Mouse (Mus musculus): ENCODE measurements around the gene Il17re. TPM values are rescaled to one million over a fixed set of nuclear protein-coding genes. Genes with fewer than 3 reads are reported as not detected.

Il17re gene
- total RNA-seq, 1 experiment from 2014 or later: 1.5 TPM

DNA sequence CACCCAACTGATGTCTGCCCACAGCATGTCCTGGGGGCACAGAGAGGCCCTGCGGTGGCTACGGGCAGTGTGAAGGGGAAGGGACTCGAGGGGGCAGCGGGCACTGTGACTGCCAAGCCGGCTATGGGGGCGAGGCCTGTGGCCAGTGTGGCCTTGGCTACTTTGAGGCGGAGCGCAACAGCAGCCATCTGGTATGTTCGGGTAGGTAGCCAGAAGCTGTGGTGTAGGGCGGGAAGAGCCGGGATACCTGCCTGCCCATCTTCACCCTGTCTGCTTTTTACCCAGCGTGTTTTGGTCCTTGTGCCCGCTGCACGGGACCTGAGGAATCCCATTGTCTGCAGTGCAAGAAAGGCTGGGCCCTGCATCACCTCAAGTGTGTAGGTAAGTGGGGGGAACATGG is 31.1 kb downstream of the Il17re start:
- DNase-seq: no peak

DNA sequence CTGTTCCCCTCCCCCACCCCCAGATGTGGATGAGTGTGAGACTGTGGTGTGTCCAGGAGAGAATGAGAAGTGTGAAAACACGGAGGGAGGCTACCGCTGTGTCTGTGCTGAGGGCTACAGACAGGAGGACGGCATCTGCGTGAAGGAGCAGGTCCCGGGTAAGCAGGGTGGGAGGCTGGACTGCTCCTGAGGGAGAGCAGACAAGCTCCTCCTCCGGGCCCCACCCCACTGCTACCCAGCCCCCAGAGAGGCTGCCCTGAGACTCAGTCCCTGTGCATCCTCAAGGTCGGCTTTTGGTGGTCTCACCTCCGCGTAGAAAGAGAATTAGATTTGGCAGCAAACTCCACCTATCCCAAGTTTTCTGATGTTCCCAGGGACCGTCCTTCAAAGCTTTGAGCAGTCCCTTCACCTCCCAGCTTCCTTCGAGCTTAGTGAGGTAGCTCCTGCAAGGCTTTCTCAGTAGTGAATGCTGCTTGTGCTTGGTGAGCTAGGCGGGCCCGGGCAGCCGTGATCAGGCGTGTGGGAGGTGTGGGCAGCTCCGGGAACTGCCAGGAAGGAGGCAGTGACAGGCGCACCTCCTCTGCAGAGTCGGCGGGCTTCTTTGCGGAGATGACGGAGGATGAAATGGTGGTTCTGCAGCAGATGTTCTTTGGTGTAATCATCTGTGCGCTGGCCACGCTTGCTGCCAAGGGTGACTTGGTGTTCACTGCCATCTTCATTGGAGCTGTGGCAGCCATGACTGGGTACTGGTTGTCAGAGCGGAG is 34.0 kb downstream of the Il17re start:
- DNase-seq: no peak

DNA sequence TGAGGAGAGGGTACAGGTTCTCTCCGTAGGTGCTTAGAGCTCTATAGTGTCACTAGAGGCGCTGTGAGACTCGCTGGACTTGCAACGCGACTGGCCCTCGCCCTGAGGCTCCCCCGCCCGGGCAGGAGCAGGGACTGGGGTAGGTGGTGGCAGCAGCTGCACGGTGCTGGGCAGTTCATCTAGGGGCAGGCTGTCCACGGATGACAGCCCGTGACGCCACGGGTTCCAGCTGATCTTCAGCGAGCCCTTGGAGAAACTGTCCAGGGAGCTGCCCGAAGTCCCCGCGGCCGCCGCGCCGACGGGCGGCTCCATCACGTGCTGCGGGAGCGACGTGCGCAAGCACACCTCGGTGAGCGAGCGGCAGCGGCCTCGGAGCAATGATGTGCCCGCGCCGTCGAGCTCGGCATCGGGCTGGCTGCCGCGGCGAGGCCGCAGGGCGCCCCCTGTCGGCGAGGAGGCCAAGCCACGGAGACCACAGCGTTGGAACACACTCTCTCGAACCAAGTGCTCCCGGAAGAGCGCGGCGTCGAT is 36.0 kb downstream of the Il17re start:
- peak; percentile 91 for DNase-seq

DNA sequence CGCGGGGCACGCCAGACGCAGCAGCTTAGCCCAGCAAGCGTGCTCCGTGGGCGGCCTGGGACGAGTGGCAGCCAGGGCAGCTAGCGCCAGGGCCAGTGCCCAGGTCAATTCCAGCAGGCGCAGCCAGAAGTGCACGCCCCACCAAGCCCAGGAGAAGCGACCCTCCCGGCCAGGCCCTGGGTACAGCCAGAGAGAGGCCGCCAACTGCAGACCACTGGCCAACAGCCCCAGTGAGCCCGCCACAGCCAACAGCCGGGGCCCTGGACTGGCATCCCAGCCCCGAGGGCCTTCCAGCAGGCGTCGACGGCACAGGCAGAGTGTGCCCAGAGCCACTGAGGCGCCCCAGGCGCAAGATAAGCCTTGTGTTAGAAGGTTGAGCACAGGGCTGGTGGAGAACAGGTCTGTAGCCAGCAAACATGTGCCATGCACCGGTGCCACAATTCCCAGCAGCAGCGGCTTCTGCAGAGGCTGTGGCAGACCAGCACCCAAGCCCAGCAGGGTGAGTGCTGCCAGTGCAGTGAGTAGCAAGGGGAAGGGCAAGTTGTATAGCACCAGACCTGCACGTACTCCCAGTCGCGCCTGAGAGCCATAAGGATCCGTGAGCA is 36.9 kb downstream of the Il17re start:
- peak; percentile 28 for DNase-seq

DNA sequence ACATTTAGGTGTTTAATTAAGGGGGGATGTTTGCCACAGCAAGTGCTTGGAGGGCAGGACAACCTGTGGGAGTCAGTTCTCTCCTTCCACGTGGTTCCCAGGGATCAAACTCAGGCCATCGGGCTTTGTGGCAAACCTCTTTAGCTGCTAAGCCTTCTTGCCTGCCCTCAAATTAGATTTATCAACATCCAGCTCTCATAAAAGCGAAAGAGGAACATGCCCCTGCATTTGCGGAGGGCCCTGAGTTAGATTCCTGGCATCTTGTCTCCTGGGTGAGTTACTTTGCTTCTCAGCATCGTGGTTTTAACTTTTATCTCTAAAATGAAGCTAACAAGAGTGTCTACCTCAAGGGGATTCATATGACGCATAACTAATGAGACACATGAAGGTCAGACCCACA is 41.1 kb downstream of the Il17re start:
- no peak for DNase-seq

DNA sequence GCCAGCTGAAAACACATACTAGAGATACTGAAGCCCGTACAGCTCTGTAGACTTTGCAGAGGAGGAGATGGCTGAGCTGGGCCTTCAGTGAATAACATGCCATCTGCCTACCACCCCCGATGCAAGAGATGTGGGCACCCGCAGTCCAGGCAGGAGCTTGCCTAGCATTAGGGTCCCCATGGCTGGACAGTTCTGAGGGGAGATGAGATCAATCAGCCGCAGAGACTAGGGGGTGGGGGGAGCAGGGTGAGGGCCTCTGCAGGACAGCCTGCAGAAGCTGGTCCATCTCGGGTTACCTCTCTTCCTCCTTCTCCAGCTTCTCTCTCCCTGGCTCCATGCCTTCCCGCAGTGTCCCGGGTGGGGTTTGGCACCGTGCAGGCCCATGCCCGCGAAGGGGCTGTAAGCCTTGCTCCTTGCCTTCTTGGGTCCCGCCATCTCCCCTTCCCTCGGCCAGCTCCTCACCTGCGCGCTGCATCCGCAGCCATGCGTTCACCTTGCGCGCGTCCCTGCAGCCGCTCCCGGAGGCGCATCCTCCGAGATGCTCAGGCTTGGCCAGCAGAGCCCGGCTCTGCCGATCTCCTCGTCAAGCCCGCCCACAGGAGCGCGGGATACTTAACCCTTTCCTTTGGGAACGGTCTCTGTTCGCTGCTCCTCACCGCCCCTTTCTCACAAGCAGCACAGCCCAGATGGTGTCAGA is 43.3 kb downstream of the Il17re start, which contains the start of gene Prrt3:
Gene Prrt3 (minus strand): TSS at position 544 of the 697 bp plus-strand sequence.
- peak; percentile 35 for DNase-seq

DNA sequence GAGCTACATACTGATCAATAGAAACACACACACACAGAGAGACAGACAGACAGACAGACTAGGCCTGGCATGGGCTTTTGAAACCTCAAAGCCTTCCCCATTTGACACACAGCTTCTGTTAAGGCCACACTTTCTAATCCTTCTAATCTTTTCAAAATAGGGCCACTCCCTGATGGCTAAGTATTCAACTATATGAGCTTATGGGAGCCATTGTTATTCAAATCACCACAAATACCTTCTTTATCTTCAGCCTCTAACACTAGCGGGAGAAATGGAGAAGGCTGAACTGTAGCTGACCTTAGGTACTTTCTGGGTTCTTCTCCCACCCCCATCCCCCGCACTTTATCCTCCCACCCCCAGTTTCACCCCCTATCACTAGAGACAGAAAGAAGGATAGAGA is 44.5 kb downstream of the Il17re start:
- DNase-seq: no peak

DNA sequence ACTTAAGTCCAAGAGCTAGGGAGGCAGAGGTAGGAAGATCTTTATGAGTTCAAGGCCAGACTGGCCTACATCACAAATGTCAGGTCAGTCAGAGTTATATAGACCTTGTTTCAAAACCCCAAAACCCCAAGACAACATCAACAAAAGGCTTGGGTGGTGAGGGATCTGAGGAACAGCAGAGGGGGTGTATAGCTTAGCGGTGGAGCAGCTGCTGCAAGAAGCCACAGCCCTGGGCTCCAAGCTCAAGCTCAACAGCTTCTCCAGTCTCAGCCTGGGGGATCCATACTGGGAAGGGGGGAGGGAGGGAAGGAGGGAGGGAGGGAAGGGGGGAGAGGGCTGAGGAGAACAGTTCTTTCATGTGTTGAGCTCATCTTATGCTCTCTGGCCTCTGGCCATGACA is 47.4 kb downstream of the Il17re start:
- no peak for DNase-seq

DNA sequence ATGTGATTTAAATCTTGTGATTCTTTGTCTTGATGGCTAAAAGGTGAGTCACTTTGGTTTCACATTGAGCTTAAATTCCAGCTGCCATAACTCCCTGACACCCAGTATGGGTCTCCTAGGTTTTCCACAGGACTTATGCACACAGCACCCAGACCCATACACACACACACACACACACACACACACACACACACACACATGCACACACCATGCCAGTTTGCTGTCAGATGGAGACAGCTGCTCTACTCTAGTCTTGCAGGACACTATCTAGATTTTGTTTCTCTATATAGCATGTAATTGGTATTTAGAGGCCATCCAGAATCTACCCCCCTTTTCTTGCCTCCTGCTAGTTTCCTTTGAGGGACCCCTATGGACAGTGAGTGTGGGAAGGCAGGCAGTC is 48.8 kb downstream of the Il17re start:
- no peak for DNase-seq

DNA sequence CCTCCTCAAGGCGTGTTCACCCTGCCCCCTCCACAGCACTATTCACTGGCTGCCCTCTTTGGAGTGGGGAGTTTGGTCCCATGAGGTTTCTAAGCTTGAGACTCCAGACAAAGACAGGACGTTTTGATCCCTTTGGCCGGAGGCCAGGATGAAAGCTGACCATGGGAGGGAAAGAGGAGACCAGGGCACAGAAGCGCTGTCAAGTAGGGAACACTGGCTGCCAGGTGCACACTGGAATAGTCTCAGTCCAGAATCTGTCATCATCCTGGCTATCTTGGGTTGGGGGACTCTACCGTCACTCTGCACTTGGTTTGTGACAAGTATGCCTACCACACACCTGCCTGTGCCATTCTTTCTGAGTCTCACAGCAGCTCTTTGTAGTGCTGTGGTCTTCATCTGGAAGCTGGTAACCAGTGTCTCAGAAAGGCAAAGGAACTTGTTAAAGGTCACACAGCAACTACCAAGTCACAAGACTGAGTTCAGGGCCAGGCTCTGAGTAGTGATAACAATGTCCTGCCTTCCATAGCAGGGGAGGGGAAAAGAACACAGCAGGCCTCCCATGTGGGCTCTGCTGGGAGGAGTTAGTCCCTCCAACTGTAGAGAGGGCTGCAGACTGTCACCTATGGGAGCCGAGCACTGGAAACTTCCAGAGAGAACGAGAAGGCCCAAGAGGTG is 50.1 kb downstream of the Il17re start:
- peak; percentile 67 for DNase-seq

DNA sequence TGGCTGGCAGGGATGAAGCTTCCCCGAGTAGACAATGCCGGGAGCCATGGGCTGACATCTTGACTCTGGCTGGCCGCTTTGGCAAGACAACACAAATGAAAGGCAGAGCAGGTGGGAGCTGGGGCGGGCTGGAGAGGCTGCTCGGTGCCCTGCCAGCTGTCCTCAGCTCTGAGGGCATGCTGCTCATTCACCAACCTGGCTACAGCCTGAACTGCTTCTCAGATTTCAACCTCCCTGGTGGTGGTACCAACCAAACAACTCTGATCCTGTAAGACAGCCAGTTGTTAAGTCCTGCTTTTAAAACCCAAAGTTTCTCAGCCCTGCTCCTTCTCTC is 50.6 kb downstream of the Il17re start:
- no peak for DNase-seq

DNA sequence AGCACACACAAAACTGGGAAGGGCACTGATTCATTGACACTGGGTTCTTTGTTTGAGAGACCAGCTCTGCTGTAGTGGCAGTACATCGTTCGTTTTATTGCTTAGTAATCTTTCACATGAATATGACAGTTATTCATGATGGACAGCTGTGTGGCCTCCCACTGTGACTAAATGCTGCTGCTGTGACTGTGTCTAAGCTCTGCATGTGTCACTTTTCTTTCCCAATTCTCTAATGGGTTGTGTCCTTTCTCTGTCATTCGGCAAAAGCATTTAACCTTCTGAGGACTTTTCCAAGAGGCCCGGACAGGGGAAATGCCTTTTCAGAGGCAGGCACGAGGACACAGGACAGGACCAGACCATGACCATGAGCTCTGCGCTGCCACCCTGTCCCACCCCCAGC is 55.7 kb downstream of the Il17re start:
- peak; percentile 35 for DNase-seq

DNA sequence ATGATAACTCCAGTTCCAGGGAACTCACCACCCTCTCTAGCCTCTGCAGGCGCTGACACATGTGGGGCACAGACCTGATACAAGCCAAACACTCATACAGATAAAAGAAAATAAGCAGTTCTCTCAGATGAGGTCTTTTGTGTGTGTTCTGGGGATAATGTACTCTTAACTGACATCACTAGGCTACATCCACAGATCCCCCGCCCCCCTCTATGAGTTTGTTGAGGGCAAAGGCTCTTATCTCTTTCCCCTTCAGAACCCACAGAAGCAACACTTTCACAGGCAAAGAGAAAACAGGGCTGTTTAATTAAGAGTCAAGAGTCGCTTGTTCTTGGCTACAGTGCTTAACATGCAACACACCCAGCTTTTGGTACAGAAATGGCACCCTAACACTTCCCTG is 56.3 kb downstream of the Il17re start:
- no peak for DNase-seq

DNA sequence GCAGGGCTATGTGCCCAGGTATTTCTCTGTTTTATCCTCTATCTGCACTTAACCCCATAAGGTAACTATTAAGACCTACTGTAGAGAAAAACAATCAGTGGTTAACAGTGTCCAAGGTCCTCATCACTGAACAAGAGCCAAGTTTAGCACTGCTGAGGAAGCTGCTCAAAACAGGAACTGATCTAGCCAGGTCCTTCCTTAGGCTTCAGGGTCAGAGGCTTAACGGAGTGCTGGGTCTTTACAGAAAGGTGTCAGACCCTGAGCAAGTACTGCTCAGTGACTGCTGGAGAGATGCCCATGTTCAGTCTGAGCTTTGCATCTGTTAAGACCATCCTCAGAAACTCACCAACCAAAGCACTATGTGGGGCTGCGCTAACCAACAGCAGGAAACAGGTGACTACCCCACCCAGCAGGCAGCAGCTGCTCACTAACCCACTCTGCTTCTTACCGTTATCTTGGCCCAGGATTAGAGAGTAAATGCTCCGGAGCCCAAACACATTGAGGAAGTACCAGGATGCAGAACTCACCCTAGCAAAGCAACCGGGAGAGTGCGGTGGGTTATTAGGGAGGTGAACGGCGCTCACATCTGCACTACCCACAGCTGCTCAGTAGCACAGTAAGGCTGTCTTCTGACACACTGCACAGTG is 59.3 kb downstream of the Il17re start:
- DNase-seq: no peak

Small RNAs within 50 kb of the gene (microRNA-seq; reads per million reads assigned to microRNA genes)
- gene Gm24387: 0 reads per million in 2 experiments

Other genes with a start within 250 kb of the Il17re start
- 30.3 and 43.4 TPM in 2 replicates for gene Mtmr14, start 220.6 kb upstream of the Il17re start, total RNA-seq (2021)
- gene Cpne9, start 176.2 kb upstream of the Il17re start, total RNA-seq (2021): 0.70 and 1.3 TPM in 2 replicates
- gene Brpf1, start 151.3 kb upstream of the Il17re start, total RNA-seq (2021): 32.3 and 36.7 TPM in 2 replicates
- gene Ogg1, start 131.5 kb upstream of the Il17re start, total RNA-seq (2021): 11.3 and 11.8 TPM in 2 replicates
- gene Camk1, start 114.5 kb upstream of the Il17re start, total RNA-seq (2021): 46.4 and 49.3 TPM in 2 replicates
- 34.9 and 35.5 TPM in 2 replicates for gene Tada3, start 80.6 kb upstream of the Il17re start, total RNA-seq (2021)
- 165 and 176 TPM in 2 replicates for gene Arpc4, start 80.4 kb upstream of the Il17re start, total RNA-seq (2021)
- gene Ttll3, start 69.2 kb upstream of the Il17re start, total RNA-seq (2021): 4.1 and 4.2 TPM in 2 replicates
- 11.3 and 16.9 TPM in 2 replicates for gene Rpusd3, start 39.1 kb upstream of the Il17re start, total RNA-seq (2021)
- 388 and 421 TPM in 2 replicates for gene Cidec, start 22.7 kb upstream of the Il17re start, total RNA-seq (2021)
- 54.1 and 54.8 TPM in 2 replicates for gene Jagn1, start 15.9 kb upstream of the Il17re start, total RNA-seq (2021)
- 18.2 and 19.3 TPM in 2 replicates for gene Il17rc, start 12.9 kb downstream of the Il17re start, total RNA-seq (2021)
- gene Creld1, start 24.8 kb downstream of the Il17re start, total RNA-seq (2021): 37.4 and 42.7 TPM in 2 replicates
- gene Prrt3, start 43.4 kb downstream of the Il17re start, total RNA-seq (2021): 0.15 and 0.23 TPM in 2 replicates
- 88.7 and 94.4 TPM in 2 replicates for gene Emc3, start 73.2 kb downstream of the Il17re start, total RNA-seq (2021)
- 3.1 and 3.2 TPM in 2 replicates for gene Fancd2, start 73.2 kb downstream of the Il17re start, total RNA-seq (2021)
- gene Fancd2os, start 142.2 kb downstream of the Il17re start, total RNA-seq (2021): not detected in 2 replicates
- 147 and 162 TPM in 2 replicates for gene Brk1, start 146.3 kb downstream of the Il17re start, total RNA-seq (2021)
- gene Vhl, start 165.5 kb downstream of the Il17re start, total RNA-seq (2021): 26.0 and 27.6 TPM in 2 replicates
- 17.4 and 22.9 TPM in 2 replicates for gene Irak2, start 180.0 kb downstream of the Il17re start, total RNA-seq (2021)
- 45.6 and 59.6 TPM in 2 replicates for gene Tatdn2, start 238.6 kb downstream of the Il17re start, total RNA-seq (2021)